Mouse (Mus musculus): Measurements from ENCODE around the gene Grn.
"Not testable (repeated sequence)": the region's sequence is repeated elsewhere in the genome, so short reads cannot be mapped to it uniquely, and the experiment has no call there.

Gene Grn

DNA sequence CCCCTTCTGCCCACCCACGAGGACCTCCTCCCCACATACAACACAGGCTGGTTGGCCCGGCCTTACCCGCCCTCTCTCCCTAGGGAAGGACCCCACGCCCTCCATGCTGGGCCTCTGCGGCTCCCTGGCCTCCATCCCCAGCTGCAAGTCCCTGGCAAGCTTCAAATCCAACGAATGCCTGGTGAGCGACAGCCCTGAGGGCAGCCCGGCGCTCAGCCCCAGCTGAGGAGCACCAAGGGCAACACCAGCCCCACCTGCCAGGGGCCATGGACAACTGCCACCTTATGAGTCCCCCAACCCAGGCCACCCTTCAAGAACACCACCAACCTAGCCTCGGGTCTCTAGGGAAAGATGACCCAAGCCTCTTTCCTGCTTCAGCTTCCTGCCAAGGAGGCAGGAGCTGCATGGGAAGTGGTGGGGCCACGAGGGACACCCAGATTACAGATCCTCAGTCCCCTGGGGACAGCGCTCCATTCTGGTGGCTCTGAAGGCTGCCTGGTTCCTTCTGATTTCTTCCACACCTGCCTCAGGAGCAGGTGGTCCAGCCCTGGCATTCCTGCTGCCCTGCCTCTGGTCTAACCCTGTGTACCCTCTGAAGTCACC is 28.1 kb upstream of the Grn start:
- peak; percentile 8 for DNase-seq

DNA sequence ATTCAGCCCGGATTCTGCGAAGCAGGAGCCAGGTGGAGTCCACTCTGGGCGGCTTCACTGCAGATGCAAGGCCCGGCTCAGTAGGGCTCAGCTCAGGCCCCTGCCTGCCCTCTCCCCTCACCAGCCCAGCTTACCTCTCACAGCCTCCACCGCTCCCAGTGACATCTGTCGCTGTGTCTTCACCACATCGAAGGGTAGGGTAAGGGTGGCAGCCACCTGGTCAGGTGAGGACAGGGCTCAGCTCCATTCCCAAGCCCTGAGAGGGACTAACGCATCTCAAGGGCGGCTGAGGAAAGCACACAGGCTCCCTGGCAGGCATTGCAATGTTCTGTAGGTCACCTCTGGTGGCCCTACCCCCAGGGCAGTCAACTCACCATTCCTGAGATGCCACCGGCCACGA is 26.5 kb upstream of the Grn start:
- DNase-seq: peak; percentile 9

- DNase-seq: no peak
Observed at GRCm38 (mm10) chr11:102404161-102405010, 25.7 kb upstream of the Grn start.

DNA sequence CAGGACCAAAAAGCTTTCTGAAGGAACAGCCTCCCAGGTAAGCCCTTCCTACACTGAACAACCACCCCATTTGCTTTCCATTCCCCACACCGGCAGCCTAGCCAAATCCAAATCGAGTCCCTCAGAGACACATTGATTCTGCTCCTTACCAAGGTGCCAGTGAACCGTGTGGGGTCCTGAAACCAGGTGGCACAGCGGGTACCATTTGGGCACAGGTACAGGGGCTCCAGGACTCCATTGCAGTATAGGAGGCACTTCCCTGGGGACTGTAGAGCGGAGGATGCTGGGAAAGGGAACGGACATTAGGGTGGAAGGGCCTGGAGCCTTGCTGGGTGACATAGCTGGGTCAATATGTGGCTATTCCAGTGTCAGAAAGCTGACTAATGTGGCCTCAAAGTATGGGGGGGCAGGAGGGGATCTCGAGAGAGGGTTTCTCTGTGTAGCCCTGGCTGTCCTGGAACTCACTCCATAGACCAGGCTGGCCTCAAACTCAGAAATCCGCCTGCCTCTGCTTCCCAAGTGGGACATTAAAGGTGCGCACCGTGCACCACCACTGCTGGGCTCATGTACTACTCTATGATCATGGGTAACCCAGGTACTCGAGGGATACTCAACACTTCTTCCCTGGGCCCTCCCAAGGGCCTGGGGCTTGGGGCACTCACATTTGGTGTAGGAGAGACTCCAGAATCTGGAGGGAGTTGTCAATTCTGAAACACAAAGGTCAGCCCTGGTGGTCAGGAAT is 24.4 kb upstream of the Grn start:
- peak; percentile 6 for DNase-seq

- no peak for DNase-seq
Observed at GRCm38 (mm10) chr11:102406401-102406800, 23.7 kb upstream of the Grn start.

DNA sequence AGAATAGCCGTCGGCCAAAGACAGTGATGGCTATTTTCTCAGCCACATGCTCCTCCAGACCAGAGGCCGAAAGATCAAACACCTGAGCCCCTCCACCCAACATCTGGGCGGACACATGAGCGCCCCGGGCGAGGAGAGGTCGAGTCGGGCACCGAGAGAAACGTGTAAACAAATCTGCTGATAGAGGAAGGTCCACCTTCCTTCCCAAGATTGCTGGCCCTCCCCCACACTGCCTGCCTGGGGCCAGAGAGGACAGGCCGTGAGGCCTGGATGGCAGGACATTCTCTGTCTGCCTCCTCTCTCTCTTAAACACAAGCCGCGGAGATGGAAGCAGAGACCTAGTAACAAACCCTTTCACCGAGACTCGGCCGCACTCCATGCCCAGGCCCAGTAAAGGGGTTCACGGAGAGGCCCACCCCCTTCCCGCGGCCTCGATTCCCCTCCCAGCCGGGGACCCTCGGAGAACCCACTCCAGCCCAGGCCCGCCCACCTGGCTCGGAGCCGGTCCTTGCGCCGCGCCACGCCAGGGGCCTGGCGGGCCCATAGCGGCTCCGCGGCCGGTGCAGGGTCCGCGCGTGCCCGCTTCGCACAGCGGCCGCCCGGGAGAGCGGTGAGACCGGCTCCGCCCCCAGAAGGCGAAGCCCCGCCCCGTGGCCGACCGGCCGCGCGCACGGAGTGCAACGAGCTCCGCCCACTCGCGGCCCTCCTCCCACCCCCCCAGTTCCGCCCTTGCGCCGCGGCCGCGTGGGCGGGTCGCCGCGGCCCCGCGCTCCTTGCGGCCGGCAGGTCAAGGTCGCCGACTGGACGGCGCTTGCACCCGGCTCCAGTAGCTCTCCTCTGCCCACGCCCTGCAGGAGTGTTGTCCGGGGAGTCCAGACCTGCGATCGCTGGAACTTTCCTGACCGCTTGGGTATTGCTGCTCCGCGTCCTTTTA is 22.9 kb upstream of the Grn start:
- peak; percentile 92 for DNase-seq

DNA sequence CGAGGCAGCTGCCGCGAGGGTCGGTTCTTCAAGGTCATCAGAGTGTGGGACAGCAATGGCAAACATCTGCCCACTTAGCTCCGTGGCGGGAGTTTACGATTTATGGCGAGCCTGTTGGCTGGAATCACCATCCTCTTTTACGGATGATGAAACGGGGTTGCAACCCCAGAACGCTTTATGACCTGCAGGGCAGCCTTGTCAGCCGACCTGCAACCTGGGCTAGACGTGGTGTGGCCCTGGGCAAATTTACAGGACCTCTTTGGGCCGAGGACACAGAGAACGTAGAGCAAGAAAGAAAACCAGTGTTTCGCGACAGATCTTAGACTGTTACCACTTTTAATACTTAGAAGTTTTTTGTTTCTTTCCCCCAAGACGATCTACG is 22.3 kb upstream of the Grn start, which contains the start of gene Slc25a39:
Gene Slc25a39, minus strand, starts transcription at position 113 of the 382 bp plus-strand sequence.
- no peak for DNase-seq

GRCm38 (mm10) chr11:102408344-102408876 is 21.7 kb upstream of the Grn start:
- peak; percentile 96 for DNase-seq

DNA sequence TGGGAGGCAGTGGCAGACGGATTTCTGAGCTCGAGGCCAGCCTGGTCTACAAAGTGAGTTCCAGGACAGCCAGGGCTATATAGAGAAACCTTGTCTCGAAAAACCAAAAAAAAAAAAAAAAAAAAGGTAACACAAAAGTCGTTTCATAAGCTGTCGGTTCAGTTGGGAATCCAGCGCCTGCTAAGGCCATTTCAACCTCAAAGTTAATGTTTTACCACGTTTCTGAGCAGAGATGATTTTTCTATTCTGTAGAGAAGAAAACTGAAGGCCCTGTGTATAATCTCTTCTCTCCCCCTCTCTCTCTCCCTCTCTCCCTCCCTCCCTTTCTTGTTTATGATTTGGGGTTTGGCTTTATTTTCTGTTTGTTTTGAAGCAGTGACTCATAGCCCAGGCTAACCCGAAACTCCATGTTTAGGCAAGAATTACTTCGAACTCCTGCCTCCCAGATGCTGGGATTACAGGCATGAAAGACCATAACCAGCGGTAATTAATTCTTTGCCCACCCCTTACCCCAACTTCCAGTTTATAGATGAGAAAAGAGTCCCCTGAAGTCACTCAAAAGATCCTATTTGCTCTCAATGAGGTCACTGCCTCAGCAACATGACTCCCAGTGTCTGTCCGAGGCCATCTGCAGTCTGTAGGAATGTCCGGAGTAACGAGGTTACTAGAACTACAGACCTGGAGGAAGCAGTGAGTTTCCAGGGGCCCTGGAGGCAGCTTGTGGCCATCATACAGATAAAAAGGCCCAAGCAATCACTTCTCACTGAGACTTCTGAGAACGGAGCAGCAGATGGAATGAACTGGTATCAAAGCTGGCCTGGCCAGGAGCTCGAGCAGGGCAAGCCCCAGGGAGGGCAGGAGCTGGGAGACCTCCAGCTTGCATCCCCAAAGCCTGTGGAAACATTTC is 21.0 kb upstream of the Grn start:
- no peak for DNase-seq

GRCm38 (mm10) chr11:102409795-102410330 is 20.3 kb upstream of the Grn start:
- DNase-seq: no peak

GRCm38 (mm10) chr11:102410345-102410744 is 19.8 kb upstream of the Grn start:
- not testable (repeated sequence) for DNase-seq

DNA sequence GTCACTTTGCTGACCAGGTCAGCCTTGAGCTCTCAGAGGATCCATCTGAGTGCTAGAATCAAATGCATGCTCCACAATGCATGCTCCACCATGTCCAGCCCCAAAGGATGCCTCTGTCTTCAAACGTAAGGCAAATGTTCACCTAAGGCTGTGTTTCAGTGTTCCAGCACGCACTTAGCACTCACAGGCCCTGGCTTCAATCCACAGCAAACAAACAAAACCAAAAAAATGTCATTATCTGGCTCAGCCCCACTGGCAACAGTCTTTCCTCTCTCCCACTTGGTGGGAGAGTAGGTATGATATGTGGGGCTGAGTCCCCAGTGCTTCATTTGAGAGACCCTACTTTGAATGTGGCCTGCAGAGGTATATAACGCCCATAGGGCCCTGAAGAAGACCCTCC is 19.1 kb upstream of the Grn start:
- DNase-seq: no peak

DNA sequence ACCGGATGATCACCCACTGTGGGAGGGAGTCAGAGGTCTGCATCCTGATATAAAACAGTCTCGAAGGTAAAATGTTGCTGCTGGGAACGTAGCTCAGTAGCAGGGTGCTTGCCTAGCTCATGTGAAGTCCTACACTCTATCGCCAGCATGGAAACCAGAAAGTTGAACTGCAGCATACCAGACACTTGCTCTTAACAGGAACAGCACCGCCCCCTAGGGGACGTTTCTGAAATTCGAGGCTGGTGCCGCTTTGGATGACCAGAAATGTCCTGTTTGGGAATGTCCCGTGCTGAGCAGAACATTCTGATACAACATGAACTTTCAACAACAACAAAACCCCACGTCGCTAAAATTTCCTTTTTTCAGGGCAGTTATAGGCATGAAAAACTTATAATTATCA is 18.4 kb upstream of the Grn start:
- peak; percentile 76 for DNase-seq

- DNase-seq: no peak
Observed at GRCm38 (mm10) chr11:102413059-102413458, 17.1 kb upstream of the Grn start.

- DNase-seq: no peak
Observed at GRCm38 (mm10) chr11:102415034-102415802, 14.9 kb upstream of the Grn start.

GRCm38 (mm10) chr11:102417160-102417559 is 13.0 kb upstream of the Grn start:
- no peak for DNase-seq

- DNase-seq: no peak
Observed at GRCm38 (mm10) chr11:102418887-102419286, 11.2 kb upstream of the Grn start.

DNA sequence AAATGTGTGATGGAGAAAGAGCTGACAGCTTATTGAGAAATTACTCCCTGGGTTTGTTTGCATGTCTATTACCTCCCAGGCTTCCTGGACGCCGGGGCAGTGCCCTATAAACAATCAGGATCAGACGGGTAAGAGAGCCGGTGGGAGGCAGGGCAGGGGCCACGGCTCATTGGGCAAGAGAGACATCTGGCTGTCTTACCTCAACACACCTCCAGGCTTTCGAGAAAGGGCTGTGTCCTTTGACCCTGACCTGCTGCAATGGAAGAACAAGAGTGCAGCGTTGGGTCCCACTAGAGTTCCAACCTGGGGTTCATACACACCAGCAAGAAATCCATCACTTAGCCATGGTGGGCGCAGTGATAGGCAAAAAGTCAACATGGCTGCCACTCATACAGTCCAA is 8.6 kb upstream of the Grn start:
- no peak for DNase-seq

GRCm38 (mm10) chr11:102424666-102425065 is 5.4 kb upstream of the Grn start:
- DNase-seq: no peak
